Mouse (Mus musculus) B cell, adult 2 months (primary cell): Measurements from ENCODE around the gene Pcsk6.
"Not testable (repeated sequence)": the region's sequence is repeated elsewhere in the genome, so short reads cannot be mapped to it uniquely, and the experiment has no call there.

Source experiments
- DNase-seq, 2 experiments: peaks; one replicate each; pipeline ENCODE4 v3.0.0; 2022

Gene Pcsk6

DNA sequence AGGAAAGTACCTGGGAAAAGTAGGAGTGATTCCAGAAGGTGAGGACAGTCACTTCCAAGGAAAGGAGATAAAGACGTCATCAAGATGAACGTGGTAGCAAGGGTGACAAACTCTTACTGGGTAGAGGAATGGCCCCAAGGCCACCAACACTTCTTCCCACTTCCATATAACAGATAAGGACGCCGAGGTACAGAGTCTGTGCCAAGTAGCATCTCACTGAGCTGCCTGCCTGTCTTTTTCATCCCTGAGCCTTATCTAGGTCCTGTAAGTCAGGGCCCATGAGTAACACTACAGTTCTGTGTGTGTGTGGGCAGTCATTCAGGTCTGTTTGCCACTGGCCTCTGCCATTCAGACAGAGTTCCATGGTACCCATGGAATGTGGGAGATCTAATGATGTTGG lies 23.4 kb downstream of the Pcsk6 start:
- no peak for DNase-seq

DNA sequence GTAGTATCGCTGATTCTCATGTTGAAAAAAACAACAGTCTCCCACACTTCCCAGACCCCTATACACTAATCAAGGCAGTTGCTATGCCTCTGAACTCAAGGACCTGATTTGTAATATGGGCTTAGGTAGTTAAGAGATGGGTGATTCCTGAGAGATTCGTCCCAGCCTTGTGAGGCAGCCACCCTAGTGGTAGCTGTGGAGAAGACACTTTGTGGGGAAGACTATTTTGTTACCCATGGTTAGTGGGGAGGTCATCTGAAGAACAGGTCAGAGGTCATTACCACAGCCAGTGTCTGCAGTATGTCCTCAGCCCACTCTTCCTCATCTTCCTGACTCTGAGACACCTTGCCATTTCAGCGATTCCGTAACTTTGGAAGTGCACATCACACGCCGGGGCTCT lies 24.3 kb downstream of the Pcsk6 start:
- no peak for DNase-seq

DNA sequence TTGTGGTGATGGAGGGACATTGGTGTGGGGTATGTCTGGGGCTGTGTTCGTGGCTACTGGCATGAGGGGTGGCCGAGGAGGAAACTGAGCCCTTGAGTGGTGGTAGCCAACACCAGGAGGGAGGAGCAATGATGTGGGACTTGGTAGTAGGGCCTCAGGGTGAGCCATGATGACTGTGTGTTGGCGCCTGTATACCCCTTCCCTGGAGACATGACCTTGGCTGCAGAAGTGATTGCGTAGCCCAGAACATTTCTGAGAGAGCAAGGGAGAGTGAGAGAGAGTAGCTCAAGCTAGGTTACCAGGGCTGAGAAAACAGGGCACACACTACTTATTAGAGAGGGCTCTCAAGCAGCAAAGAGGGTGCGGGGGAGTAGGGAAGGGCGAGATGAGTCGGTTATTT lies 30.3 kb downstream of the Pcsk6 start:
- DNase-seq: no peak

DNA sequence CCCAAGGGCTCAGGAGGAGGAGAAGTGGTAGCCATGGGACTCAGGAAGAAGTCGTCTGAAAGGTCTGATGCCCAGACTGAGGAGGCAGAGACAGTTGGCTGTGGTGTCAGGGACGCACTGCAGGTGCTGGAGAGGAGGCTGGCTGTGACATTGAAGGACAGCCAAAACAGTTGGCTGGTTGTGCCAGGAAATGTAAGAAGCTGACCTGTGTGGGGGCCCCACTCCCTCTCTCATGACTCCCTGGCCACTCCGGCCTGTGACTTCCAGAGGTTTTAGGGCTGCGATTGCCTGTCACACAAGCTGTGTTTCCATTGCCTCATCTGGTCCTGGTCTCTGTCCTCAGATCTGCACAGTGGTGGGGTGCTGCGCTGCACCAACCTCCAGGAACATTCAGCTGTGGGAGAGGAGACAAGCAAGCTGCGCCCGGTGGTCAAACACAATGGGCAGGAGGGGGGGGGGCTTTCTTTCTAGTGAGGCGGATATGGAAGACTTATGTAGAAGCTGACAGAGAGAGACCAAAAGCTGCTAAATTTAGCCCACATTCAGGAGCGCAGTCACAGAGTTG lies 30.8 kb downstream of the Pcsk6 start:
- DNase-seq: no peak

DNA sequence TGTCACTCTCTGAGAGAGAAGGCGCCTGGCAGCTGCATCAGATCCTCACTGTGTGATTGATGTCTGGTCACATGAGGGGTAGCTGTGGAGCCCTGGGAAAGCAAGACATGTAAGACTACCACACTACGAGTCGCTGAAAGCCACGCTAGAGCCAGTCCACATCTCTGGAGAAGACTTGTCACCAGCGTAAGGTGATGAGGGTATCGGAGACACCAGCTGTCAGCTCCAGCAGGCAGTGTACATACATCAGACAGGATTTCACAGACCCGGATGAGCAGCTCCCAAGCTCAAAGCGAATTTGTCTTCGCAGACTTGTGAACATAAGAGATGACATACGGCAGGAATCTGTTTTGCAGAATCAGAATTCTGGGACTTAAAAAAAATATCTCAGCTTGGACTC lies 32.0 kb downstream of the Pcsk6 start:
- no peak for DNase-seq

DNA sequence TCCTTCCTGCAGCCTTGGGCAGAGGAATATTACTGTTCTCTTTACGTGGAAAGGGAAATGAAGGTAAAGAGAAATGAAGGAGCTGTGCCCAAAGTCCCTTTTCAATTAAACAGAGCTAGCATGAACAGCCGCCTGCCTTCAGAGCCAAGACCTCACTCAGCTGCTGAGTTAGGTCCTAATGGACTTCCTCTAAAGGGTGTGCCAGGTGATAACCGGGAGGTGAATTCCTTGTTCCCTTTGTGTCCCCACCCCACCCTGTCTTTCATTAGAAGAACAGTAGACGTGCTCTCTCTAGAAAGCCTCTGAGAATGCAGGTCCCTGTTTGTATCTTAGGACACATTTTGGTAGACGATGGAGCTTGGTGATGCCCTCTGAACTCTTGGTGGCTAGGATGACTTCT lies 33.7 kb downstream of the Pcsk6 start:
- no peak for DNase-seq

DNA sequence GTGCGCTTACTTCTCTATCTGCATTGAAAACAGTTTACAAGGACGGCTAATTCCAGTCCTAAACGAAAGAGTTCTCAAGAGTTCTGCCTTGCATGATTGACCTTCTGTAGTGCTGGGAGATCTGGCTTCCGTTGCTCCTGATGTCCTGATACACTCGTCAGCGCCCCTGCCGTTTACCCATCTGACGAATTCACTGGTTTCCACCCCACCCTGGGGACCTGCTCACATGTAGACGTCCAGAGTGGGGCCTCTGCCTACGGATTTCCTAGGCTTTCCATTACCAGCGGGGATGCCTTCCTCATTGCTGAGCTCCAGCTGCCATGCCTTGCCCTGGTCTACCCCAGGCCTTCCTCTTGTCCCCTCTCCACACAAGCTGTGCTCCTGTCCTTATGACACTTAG lies 39.7 kb downstream of the Pcsk6 start:
- DNase-seq: no peak

DNA sequence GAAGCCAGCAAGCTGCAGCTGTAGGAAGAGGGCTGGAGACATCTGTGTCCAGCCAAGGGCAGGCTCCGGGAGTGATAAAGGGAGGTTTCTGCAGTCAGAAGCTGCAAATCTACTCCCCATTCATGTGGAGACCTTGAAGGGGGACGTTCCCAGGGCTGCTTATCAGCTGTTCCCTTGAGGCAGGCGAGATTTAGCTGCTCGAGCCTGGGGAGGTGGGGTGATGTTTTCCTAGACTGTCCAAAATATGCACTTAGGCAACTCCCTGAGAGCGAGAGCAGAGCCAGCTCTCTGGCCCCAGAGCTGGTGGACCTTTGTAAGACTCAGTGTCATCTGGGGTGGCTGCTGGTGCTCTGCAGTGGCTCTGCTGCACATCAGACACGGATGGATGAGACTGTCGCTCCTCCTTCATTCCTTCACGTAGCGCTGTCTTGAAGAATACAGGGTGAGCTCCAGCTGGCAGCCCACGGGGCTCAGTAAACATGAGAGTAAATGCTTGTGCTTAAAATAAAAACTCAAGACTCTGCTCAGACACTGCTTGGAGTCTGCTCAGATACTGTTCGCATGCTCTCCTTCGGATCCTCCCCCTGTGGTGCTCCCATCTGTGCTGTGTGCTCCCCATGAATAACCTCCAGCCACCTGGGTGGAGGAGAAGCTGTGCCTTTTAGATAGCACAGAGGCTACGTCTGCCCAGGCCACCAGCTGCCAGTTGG lies 41.1 kb downstream of the Pcsk6 start:
- DNase-seq: no peak

DNA sequence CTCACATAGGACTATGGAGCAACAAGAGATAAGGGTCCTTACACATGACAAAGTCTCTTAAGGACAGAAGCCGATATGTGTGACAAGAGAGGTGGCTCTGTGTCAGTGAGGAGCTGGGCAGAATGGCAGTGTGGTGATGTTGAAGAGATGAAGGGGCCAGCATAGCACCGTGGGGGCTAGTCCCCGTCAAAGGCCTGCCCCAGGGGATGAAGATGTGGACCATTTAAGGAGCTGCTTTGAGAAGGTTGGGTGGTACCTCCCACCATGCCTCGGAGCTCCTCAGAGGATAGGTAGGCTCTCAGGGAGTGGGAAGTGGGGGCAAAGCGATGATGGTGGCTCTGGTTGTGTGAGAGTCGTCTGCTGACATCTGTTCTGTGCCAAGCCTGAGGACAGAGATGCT lies 41.9 kb downstream of the Pcsk6 start:
- DNase-seq: no peak

DNA sequence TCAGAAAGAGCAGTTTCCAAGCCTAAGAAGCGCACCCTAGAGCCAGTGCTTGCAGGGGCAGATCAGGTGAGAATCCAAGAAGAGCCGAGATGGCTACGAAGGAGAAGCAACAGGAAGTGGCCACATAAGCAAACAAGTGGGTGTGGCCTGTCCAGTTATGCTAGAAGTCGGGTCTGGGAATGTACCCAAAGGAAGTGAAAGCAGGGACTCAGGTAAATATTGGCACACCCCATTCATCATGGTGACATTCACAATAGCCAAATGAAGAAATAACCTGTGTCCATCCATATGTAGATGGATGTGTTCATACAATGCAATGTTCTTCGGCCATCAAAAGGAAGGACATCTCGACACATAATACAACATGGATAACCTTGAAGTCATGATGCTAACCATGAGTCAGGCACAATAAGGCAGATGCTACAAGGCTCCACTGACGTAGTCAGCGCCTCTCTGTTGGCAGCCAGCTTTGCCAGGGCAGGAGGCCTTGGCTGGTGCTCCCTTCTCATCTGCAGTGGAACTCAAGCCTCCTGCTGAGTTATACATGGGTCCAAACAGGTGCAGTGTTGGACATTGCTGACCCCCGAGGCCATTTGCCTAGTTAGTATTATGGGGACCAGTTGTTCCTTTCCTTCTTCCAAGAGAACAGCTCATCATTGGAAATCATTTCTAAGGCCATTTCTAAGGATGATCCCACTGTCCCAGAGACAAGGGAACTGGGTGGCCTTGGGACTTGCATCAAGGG lies 45.2 kb downstream of the Pcsk6 start:
- DNase-seq: no peak

DNA sequence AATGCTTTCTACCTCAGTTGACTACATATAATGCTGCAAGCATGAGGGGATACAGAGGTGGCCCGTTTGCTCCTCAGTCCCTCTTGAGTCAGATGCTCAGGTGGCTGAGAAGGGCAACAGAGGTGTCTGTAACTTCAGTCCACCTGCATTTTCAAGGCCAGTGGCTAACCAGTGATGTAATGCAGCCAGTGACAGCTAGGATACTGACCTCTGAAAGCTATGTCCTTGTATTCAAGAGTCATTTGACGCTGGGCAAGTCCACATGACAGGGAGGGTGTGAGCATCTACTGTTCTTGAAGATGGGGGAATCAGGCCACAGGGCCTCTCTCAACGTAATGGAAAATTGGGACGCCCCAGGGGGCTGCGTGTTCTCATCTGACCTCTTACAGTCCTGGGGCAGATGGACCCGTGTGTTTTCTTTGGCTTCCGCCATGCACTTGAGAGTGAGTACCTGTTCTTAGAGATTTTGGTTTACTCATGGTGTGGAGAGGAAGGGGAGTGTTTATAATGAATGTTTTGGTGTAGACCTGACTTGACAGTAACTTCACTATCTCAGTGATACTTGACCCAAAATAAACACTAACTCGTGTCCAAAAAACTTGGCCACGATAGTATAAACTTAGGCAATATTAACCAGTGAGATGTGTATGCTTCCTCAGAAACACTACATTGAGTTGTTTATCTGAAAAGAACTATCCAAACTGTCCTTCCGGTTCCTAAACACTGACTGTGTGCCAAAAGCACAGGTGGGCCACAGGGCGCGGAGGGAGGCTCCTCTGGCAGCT lies 48.0 kb downstream of the Pcsk6 start:
- no peak for DNase-seq

DNA sequence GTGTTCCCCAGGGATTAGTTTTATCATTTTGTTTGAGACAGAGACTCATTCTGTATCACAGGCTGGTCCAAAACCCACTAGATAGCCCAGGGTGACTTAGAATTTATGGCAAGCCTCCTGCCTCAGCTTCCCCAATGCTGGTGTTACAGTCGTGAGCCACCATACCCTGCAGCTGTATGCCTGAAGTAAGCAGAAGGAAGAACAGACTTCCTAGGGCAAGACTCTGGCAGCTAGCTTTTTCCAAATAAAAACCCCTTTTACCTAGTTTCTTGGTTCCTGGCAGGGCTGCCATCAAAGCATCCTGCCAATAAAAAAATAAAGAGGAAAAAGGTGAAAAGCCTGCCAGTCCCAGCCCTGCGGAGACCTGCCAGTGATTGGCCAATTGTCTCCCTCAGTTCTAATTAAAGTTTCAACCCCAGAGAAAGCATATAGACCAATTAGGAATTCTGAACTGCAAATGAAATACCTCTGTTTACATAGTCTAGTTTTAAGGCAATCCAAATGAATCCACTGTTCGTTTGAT lies 51.6 kb downstream of the Pcsk6 start:
- DNase-seq: no peak

DNA sequence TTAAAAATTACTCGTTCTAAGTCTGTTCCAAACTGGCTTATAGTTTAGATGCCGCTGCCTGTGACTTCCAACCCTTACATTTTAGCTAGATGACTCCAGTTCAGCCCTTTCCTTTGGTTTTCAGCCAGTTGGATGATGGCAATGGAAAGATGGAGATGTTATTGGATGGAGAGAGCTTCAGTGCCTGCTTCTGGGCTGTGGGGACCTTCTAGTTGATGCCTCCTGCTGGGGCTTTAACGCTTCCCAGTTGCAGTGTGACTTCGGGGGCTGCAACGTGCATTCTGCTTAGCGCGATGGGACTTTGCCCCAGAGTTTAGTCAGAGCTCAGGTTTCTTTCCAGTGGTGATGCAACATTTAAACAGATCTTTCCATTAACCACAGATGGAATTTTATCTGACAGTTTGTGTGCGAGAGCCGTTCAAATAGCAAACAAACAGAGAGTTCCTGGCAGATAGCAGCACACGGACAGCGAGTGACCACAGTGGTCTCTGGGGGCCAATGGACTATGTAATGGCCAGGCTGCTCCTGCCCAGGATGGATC lies 53.3 kb downstream of the Pcsk6 start:
- no peak for DNase-seq

DNA sequence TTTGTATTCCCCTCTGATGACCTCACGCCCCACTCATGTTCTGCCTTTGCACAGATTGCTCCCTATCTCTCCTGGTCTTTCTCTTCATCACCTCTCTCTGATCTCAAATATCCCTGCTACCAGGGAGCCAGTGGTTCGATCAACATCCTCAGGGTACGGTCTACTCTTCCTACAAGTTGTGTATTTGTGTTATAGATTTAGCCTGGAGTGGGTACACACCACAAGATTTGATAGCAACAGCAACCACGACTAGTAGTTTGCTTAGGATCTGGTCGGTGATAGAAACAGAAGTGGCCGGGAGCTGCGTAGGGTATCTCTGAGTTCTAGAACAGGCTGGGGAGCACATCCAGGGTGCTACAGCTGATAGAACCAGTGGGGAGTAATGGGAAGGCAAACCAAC lies 54.3 kb downstream of the Pcsk6 start:
- no peak for DNase-seq

DNA sequence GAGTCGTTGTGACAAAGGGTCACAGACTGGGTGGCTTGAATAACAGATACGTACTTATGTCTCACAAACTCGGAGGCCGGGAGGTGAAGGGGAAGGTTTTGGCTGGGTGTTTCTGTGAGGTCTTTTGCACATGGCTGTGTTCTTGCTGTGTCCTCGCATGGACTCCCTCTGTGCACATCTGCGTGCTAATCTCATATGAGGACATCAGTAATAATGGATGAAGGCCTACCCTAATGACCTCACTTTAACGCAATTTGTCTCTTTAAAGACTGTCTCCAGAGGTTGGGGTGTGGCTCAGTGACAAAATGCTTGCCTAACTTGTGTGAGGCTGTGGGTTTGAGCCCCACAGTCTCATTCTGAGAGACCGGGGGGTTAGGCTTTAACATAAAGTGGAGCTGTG lies 55.0 kb downstream of the Pcsk6 start:
- no peak for DNase-seq

DNA sequence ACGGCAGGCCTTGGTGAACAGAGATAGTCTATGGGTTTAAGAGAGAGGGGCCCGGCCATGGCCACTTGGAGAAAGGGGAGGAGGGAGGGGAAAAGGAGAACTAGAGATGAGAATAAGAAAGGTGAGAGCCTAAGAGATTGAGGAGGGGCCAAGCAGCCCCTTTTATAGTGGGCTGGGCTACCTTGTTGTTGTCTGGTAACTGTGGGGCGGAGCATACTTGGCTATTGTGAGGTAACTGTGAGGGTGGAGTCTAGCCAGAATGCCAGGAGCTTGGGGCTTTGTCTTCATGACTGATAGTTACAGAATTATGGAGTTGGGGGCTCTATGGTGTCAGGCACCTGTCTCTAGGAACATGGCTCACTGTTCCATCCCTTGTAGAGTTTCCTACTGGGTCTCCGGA lies 56.9 kb downstream of the Pcsk6 start:
- DNase-seq: no peak

DNA sequence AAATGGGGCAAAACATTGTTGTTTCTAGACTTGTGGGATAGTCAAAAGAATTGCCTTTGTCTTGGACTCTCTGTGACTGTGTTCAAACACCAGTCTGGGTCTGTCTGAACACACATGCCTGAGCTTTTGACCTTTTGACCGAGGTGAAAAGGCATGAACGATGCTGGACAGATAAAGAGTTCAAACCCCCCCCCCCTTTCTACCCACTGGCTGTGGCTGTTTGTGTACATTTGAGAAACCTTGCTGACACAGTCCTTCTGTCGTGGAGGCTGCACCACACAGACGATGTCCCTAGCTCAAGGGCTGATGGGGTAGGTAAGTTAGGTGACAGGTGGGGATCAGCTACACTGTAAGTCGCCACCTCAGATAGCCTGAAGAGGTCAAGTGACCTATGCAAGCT lies 67.9 kb downstream of the Pcsk6 start:
- no peak for DNase-seq

DNA sequence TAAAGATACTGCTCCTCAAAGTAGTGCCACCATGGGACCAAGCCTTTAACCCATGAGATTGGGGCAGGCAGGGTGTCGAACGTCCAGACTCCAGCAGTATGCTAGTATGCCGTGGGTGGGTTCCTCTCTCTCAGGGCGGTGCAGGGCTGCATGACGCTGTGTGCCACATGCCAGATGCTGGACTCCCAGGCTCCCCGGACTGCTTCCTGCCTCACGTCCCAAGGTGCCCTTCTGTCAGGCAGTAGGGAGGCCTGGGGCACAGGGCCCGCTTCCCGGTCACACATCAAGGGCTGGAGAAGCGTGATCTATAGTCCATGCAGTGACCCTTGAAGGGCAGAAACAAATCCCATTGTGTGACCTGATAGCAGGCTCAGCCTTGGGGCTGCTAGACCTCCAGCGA lies 68.9 kb downstream of the Pcsk6 start:
- no peak for DNase-seq

DNA sequence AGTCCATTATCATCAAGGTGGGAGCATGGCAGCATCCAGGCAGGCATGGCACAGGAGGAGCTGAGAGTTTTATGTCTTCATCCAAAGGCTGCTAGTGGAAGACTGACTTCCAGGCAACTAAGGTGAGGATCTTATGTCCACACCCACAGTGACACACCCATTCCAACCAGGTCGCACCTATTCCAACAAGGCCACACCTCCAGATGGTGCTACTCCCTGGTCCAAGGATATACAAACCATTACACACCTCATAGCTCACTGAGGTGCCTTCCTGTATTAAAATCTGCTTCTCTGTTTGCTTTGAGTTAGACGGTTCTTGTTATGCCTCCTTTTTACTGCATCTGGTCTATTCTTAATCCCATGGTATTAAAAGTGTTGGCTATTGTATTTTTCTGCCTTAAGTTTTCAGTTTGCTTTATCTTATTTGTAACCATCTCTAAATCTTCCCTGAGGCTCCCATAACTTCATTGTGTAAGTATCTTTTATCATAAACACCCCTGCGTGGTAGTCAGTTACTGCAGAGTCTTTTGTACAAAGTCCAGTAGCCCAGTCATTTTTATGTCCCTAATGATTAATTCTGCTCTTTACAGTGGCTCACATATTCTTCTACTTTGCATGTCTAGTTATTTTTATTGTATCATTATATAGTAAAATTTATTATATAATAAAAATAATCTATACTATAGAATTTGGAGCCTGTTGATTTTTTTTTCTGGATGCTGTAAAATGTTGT lies 72.9 kb downstream of the Pcsk6 start:
- not testable (repeated sequence) for DNase-seq

DNA sequence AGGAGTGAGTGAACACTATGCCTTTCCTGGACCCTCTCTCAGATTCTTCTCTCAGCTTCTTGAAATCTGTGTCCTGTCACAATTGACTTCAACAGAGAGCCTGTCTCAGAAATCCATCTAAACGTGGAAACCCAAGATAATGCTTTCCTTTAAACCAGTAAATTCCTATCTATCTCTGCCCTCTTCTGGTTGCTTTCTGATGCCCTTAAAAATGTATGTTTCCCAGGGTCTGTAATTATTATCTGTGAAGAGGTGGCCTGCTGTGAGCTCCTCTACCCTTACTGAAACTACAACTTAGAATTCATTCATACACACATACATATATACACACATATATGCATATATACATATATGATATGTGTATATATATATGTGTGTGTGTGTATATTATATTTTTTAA lies 73.7 kb downstream of the Pcsk6 start:
- DNase-seq: no peak

DNA sequence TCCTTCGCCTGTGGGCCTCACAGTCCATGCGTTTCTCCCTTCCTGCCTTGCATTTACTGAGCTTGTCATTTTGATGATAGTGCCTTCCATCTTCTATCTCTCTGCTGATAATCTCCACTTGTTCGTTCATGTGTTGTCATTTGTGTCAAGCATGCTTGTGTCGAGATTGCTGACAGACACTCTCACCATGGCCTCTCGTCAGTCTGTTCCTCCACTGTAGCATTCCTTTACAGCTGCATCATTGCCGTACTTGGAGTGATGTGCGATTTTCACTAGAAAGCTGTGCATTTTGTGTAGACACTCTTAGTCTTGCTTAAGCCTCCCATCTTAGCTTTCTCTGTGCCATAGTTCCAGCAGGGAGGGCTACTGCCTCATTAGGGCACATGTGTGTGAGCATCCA lies 79.5 kb downstream of the Pcsk6 start:
- DNase-seq: no peak

DNA sequence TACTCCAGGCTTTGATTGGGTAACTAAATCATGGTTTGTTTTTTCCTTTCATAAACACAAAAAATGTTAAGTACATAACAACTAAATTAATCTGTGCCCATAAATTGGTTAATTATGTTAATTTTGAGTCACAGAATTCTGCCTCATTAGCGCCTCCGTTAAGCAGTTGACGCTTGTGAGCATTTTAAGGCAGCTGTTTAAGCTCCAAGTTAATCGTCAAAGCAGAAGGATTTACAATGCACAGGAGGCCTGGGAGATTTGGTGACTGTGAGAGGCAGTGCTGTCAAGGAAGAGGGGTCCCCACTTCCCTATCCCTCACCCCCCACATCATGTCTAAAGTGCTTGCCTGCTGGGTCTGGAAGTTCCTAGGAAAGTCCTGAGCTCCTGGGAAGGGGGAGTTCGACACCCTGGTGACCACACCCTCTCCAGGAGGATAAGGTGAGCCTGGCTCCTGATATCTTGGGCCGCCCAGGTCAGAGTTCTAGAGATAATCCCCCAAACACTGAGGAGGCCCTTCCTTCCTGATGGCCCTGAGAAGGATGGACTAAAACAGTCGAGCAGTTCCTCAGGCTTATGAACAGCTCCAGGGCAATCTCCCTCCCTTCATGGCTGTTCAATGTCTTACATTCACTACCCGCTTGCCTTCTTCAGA lies 83.9 kb downstream of the Pcsk6 start:
- DNase-seq: no peak
